Mouse (Mus musculus): ENCODE measurements around the gene Gm45062. TPM values are rescaled to one million over a fixed set of nuclear protein-coding genes. Genes with fewer than 3 reads are reported as not detected.
A peak's percentile ranks its signal among the peaks of the same experiment; 100 is the strongest.

Gm45062 gene
- total RNA-seq, 4 experiments from 2014 or later = 0.07 to 1.5 (median 1.1) TPM; not detected in 1

GRCm38 (mm10) chr6:8484437-8485275 is 225.4 kb downstream of the Gm45062 start:
- DNase-seq = no peak

GRCm38 (mm10) chr6:8485414-8486175 is 226.3 kb downstream of the Gm45062 start:
- DNase-seq = no peak

DNA sequence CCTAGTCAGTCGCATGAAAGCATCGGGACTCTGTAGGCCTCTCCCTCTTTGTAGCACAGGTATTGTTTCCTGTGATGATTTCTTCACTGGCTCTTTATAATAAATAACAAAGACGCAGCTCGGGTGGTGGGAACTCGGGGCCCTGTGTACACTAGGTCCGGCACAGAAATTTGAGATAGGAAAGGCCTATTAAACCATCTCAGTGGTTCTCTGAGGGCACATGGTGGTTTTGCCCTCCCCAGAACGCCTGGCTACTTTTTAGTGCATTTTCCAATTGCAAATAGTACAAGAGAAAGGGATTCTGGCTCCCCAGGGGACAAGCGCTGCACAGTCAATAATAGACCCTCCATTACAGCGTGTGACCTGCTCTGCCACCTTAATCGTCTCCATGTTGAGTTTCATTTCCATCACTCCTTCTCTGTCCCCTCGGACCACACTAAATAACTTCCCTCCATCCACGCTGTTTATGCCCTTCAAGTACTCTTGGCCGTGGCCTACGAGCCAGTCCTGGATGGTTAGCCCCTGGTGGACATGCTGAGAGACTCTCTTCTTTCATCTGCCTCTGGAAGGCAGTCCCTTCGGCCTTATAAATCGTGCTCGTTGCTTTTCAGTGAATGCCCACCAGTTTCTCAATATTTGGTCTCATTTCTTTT is 227.3 kb downstream of the Gm45062 start:
- no peak for DNase-seq

GRCm38 (mm10) chr6:8487044-8487853 is 228.0 kb downstream of the Gm45062 start:
- no peak for DNase-seq

DNA sequence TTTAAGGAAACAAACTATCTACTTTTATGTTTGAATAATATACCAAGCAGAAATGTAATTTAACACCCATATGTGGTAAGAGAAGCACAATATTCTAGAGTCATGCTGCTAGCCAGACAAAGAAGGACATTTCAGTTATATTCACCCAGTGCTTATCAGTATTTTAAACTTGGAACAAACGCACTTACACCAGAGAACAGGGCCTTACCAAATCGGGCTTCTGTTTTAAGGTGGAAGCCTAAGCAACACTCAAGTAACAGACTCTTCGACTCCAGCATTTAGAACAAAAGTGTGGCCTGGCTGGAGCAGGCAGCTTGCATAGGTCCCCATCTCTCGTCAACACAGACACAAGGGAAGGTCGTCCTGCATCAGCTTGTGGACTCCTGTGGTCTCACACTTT is 229.0 kb downstream of the Gm45062 start:
- DNase-seq = no peak

DNA sequence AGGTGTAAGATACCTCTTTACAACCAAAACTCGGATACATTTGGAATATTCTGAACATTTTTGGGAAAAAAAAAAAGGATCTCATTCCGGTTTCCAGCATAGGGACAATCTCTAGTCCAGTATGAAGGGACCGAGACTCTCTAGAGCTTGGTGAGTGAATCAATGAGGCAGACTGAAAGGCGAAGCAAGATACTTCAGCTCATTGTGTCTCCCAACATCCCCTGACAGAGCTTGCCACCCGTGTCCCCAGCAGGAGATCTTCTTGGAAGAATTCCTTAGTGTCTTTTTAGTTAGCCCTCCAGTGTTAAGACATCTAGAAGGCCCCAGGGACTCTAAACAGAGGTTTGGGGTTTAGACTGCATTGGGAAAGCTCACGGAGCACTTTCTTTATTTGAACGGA is 230.0 kb downstream of the Gm45062 start:
- no peak for DNase-seq

- DNase-seq = no peak
Measured at GRCm38 (mm10) chr6:8489938-8490585, 230.8 kb downstream of the Gm45062 start.

- DNase-seq = no peak
Measured at GRCm38 (mm10) chr6:8492248-8492647, 233.0 kb downstream of the Gm45062 start.

- no peak for DNase-seq
Measured at GRCm38 (mm10) chr6:8495109-8495826, 236.0 kb downstream of the Gm45062 start.

DNA sequence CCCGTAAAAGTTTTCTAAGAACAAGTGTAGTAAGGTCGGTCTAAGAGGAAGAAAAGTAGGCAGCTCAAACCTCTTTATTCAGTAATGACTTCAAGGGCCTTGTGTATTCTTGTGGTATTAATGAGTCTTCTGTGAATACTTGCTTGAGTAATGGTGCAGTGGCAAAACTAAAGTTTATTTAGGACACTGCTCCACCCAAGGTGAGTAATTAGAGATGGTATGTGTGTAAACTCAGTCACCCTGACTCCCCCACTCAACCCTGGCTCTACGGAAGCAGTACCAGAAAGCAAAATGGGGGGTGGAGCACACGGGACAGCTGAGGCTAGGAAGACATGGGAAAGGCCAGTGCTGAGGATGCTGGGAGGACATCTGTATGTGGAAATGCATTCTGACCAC is 236.6 kb downstream of the Gm45062 start:
- DNase-seq = no peak

- no peak for DNase-seq
Measured at GRCm38 (mm10) chr6:8497234-8497867, 238.1 kb downstream of the Gm45062 start.

DNA sequence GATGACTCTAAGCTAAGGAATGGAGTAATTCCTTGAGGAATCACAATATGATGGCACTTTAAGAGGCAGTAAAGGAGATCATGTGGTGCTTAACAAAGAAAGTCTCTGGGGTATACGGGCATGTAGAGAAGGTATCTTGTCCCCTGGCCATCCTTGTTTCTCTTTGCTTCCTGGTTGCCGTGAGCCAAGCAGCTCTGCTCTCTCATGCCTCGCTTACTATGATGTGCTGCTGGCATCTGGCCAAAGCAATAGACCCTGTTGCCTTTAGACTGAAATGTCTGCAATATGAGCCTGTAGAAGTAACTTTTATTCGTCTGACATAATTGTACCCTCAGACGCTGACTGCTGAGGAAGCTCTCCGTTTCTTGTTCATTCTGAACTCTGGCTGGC is 238.6 kb downstream of the Gm45062 start:
- no peak for DNase-seq

DNA sequence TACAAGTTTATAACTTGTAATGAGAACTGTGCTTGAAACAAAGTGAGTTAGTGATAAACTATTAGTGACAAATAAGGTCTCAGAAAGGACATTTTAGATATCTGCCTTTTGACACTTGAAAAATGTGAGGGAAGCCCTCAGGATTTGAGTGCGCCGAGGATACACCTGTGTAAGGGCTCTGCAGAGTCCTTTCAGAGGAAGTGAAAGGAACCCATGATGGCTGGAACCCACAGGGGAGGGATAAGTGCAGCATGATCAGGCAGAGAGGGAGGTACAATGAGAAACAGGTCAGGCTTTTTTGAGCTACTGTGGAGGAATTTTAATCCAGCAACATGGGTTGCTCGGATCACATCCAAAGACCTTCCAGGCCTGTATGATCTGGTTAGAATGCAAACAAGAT is 239.7 kb downstream of the Gm45062 start:
- no peak for DNase-seq

DNA sequence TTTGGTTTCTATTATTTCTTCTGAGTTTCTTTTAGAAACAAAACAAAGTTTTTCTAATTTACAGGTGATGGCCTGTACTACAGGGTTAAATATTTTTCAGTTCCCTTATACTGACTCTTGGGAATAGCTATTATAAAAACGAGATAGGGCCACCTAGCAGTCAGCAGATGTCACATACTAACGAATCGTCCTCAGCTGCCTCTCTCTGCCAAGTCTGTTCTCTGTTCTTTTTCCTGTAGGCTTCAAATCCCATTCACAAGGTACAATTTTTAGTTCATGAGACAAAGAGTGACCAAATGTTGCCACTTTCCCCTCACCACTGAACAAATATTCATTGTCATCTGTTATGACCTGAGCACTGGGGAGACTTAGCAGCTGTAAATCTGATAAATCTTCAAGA is 244.7 kb downstream of the Gm45062 start:
- DNase-seq = no peak

GRCm38 (mm10) chr6:8504521-8505228 is 245.4 kb downstream of the Gm45062 start:
- no peak for DNase-seq

GRCm38 (mm10) chr6:8506631-8507030 is 247.4 kb downstream of the Gm45062 start:
- DNase-seq = no peak

DNA sequence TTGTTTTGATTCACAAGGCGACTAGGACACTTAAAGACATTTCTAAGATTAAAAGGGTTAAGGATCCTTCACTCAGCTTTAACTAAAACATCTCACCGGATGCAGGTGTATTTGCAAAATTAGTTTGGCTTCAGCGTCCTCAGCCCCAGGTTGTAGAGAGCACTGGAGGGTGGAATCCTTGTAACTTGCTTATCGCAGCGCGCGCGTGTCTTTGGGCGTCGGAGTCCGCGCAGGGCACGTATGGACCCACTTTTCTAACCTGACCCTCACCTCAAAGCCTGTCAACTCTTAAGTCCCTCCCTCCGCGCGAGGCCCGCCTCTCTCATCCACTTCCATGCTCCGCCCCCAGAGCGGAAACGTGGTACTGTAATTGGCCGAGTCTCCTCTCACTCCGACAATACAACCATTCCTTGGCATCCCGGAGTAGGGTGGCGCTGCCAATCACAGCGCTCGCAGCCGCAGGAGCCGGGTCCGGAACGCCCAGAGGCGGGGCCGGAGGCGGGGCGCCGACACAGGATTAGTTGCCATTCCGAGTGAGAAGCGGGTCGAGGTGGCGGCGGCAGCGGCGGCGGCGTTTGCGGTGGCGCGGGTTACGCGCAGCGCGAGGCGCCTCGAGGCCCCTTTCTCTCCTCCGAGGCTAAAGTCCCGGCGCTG is 249.8 kb downstream of the Gm45062 start:
- DNase-seq = peak; percentile 99

GRCm38 (mm10) chr6:8509551-8509950 is 250.3 kb downstream of the Gm45062 start, which contains the start of gene Glcci1:
Gene Glcci1, plus strand, starts transcription at chr6:8509600.
- no peak for DNase-seq

Data from adrenal gland, adult 8-10 months (tissue).